Mouse (Mus musculus) embryonic fibroblast, embryonic 13.5 days (primary cell): Measurements from ENCODE around the gene Hadh.

Experiments
- CTCF ChIP-seq: IDR thresholded peaks from 2 replicates; pipeline ENCODE4 v1.5.1; 2011; ENCODE audit warnings: mild to moderate bottlenecking, control low read depth, low read length, moderate library complexity, borderline replicate concordance; ENCODE audit not compliant: insufficient read depth
- POLR2A ChIP-seq: IDR thresholded peaks from 2 replicates; pipeline ENCODE4 v1.6.1; 2011; ENCODE audit warnings: low read depth, mild to moderate bottlenecking, control low read depth, low read length, moderate library complexity

- TF ChIP-seq CTCF (no peak), POLR2A (no peak)
These were observed 21.6 kb downstream of the Hadh start for GRCm38 (mm10) chr3:131250283-131250682.
